Mouse (Mus musculus): ENCODE measurements at regions not wholly inside any gene's neighbourhood (a gene's known extent, or its start where the extent isn't known, plus 50 kb on each side); places are given as distances from the start of the nearest gene placed in this dataset.

GRCm38 (mm10) chr2:17861765-17862495 lies 130.7 kb upstream of the Nebl start:
- TF ChIP-seq CTCF (IDR thresholded peaks at IDR 0.05; ENCODE audit: insufficient read depth, low read depth, low read length) (no peak), POLR2A (IDR thresholded peaks at IDR 0.05; ENCODE audit: insufficient read depth, low read depth, low read length) (no peak)
